Mouse (Mus musculus) urinary bladder, adult 2 months (tissue): ENCODE measurements around the gene Samd14. TPM values are rescaled to one million over a fixed set of nuclear protein-coding genes. Genes with fewer than 3 reads are reported as not detected.

Experiments
- DNase-seq: peaks from one replicate; pipeline ENCODE4 v3.0.0; 2022; ENCODE audit warnings: low spot score
- polyA plus RNA-seq: library from polyadenylated mRNA; depleted of rRNA; stranded (reverse); fragments of >200 nt; gene quantifications from 2 replicates; pipeline ENCODE4 v1.2.3, GENCODE M21; 2012; rRNA removed

Samd14 gene
- polyA plus RNA-seq, 1 experiment, result 5.8 TPM

GRCm38 (mm10) chr11:95073835-95074234, 64.2 kb downstream of the Samd14 start:
- no peak for DNase-seq

- no peak for DNase-seq
Observed at GRCm38 (mm10) chr11:95074694-95075093, 65.0 kb downstream of the Samd14 start.

GRCm38 (mm10) chr11:95075197-95076040, 65.7 kb downstream of the Samd14 start:
- DNase-seq, result no peak

Other genes with a start within 250 kb of the Samd14 start
- gene Tmem92, start 227.2 kb upstream of the Samd14 start, polyA plus RNA-seq, result not detected in 2 replicates
- 953 and 1,532 TPM in 2 replicates for gene Col1a1, start 73.7 kb upstream of the Samd14 start, polyA plus RNA-seq
- gene Hils1, start 42.3 kb upstream of the Samd14 start, polyA plus RNA-seq, result 0.19 and 0.22 TPM in 2 replicates
- gene Sgca, start 33.6 kb upstream of the Samd14 start, polyA plus RNA-seq, result 69.2 and 93.5 TPM in 2 replicates
- gene Ppp1r9b, start 18.8 kb upstream of the Samd14 start, polyA plus RNA-seq, result 16.0 and 35.7 TPM in 2 replicates
- 34.6 and 59.4 TPM in 2 replicates for gene Pdk2, start 31.5 kb downstream of the Samd14 start, polyA plus RNA-seq
- gene Itga3, start 66.9 kb downstream of the Samd14 start, polyA plus RNA-seq, result 55.1 and 58.8 TPM in 2 replicates
- 0.39 and 0.41 TPM in 2 replicates for gene Dlx3, start 110.2 kb downstream of the Samd14 start, polyA plus RNA-seq
- gene Dlx4, start 136.4 kb downstream of the Samd14 start, polyA plus RNA-seq, result 0.27 and 0.36 TPM in 2 replicates